Mouse (Mus musculus) myocyte (in vitro differentiated cells): ENCODE measurements around the gene Atp5h.

Source experiments
- MYOD1 ChIP-seq, 3 experiments: IDR thresholded peaks; one replicate each; pipeline ENCODE4 v1.6.1; 2011; ENCODE audit warnings: control low read depth in 2 of 3, low read depth in 2 of 3, mild to moderate bottlenecking in 2 of 3, moderate library complexity in 1 of 3; ENCODE audit not compliant: insufficient read length in 2 of 3, control insufficient read depth in 1 of 3
- POLR2A ChIP-seq: IDR thresholded peaks from one replicate; pipeline ENCODE4 v1.6.1; 2011; ENCODE audit warnings: low read depth, mild to moderate bottlenecking, control low read depth, moderate library complexity; ENCODE audit not compliant: insufficient read length
- POLR2AphosphoS2 ChIP-seq: IDR thresholded peaks from one replicate; pipeline ENCODE4 v1.6.1; 2011; ENCODE audit warnings: low read depth, control low read depth; ENCODE audit not compliant: insufficient read length
- REST ChIP-seq: IDR thresholded peaks from one replicate; pipeline ENCODE4 v1.6.1; 2011; ENCODE audit warnings: mild to moderate bottlenecking, control low read depth, moderate library complexity; ENCODE audit not compliant: insufficient read depth, insufficient read length
- TCF12 ChIP-seq: IDR thresholded peaks from one replicate; pipeline ENCODE4 v1.6.1; 2011; ENCODE audit warnings: mild to moderate bottlenecking, control low read depth; ENCODE audit not compliant: poor library complexity, insufficient read depth, severe bottlenecking
- TCF3 ChIP-seq: IDR thresholded peaks from one replicate; pipeline ENCODE4 v1.6.1; 2011; ENCODE audit warnings: low read depth, control low read depth; ENCODE audit not compliant: insufficient read length
- USF1 ChIP-seq: IDR thresholded peaks from one replicate; pipeline ENCODE4 v1.6.1; 2011; ENCODE audit warnings: low read depth, mild to moderate bottlenecking, control low read depth, moderate library complexity

GRCm38 (mm10) chr11:115408266-115408920, 11.4 kb downstream of the Atp5h start:
- TF ChIP-seq POLR2A (no peak), USF1 (no peak), TCF3 (no peak), MYOD1 (IDR thresholded peaks at IDR 0.05; ENCODE audit: control insufficient read depth in 1 of 3, insufficient read length in 2 of 3, low read depth in 2 of 3) (no peak), POLR2AphosphoS2 (no peak), TCF12 (no peak), REST (no peak)
